Mouse (Mus musculus) limb, embryonic 13.5 days (tissue): Measurements from ENCODE around the gene Alas2. TPM values are rescaled to one million over a fixed set of nuclear protein-coding genes. Genes with fewer than 3 reads are reported as not detected.

Experiments used
- ATAC-seq: fragments of 200-750 bp; cut with Nextera tagmentation; 2 replicates; pipeline ENCODE4 v1.8.0; 2017; ENCODE audit warnings: low read depth, moderate number of reproducible peaks, moderate TSS enrichment; ENCODE audit not compliant: low FRiP score
- H3K27ac ChIP-seq: fragments of 300-500 bp; sonication (generic); 2 replicates; pipeline ENCODE4 v1.5.1; 2015; ENCODE audit warnings: inconsistent platforms, mild to moderate bottlenecking, moderate library complexity
- H3K27me3 ChIP-seq: fragments of 300-500 bp; sonication (generic); 2 replicates; pipeline ENCODE4 v1.6.1; 2015; ENCODE audit warnings: mild to moderate bottlenecking, inconsistent platforms
- H3K36me3 ChIP-seq: fragments of 300-500 bp; sonication (generic); 2 replicates; pipeline ENCODE4 v1.6.1; 2015; ENCODE audit warnings: inconsistent platforms, mild to moderate bottlenecking, moderate library complexity
- H3K4me1 ChIP-seq: fragments of 300-500 bp; sonication (generic); 2 replicates; pipeline ENCODE4 v1.6.1; 2015; ENCODE audit warnings: inconsistent platforms
- H3K4me2 ChIP-seq: fragments of 300-500 bp; sonication (generic); replicated peaks from 2 replicates; pipeline ENCODE4 v1.6.1; 2015; ENCODE audit warnings: inconsistent platforms, mild to moderate bottlenecking, moderate library complexity
- H3K4me3 ChIP-seq: fragments of 300-500 bp; sonication (generic); 2 replicates; pipeline ENCODE4 v1.5.1; 2015; ENCODE audit warnings: moderate library complexity, mild to moderate bottlenecking, inconsistent platforms
- H3K9ac ChIP-seq: fragments of 300-500 bp; sonication (generic); 2 replicates; pipeline ENCODE4 v1.6.1; 2015; ENCODE audit warnings: mild to moderate bottlenecking, inconsistent platforms
- H3K9me3 ChIP-seq: fragments of 300-500 bp; sonication (generic); 2 replicates; pipeline ENCODE4 v1.6.1; 2016; ENCODE audit warnings: inconsistent platforms
- WGBS: fragments of 180-500 bp; shearing (Covaris S2); methylation state at CpG from one replicate; pipeline ENCODE4 v1.1.7; 2015; 5-methylcytosine and 5-hydroxymethylcytosine counted together
- polyA plus RNA-seq: library from polyadenylated mRNA; unstranded; fragments of >200 nt; fragmentation: Nextera tagmentation; extraction: Ambion mirVana; gene quantifications from 2 replicates; pipeline ENCODE4 v1.2.1, GENCODE M21; 2015

Gene Alas2
- polyA plus RNA-seq, 1 experiment from 2014 or later, result 48.7 TPM

DNA sequence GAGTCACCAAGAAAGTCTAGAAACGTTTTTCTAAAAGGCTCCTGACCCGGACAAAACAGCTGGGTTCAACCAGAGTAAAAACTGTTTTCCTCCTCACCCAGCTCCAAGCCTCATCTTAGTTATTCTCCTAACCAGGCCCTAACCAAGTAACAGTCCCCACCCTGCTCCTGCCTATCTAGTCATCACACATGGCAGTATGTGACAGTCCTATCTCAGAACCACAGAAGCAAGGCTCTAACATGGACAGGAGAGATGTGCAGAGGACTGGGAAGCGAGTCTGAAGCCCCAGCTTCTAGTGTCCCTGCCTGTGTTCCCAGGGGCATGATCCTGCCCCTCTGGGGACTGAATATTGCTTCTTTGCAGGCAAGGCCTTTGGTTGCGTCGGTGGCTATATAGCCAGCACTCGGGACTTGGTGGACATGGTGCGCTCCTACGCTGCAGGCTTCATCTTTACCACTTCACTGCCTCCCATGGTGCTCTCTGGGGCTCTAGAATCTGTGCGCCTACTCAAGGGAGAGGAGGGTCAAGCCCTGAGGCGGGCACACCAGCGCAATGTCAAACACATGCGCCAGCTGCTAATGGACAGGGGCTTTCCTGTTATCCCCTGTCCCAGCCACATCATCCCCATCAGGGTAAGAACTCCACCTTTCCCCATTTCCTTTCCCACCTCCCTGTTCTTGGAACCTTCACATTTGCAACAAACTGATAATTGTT, 17.6 kb downstream of the Alas2 start:
- 87% methylated on average over 12 of the region's 12 CpGs for WGBS
- Histone ChIP-seq H3K4me3 (no peak overlapping the region), H3K4me1 (no peaks in the 10 kb centered on the region), H3K9me3 (no peaks in the 10 kb centered on the region), H3K36me3 (peaks cover 7% of the 10 kb centered on the region), H3K27ac (no peak overlapping the region), H3K27me3 (peaks cover 4% of the 10 kb centered on the region; the same call in 1 of the 2 replicates), H3K9ac (no peak overlapping the region), H3K4me2 (no peak overlapping the region)
- ATAC-seq, result no peak

DNA sequence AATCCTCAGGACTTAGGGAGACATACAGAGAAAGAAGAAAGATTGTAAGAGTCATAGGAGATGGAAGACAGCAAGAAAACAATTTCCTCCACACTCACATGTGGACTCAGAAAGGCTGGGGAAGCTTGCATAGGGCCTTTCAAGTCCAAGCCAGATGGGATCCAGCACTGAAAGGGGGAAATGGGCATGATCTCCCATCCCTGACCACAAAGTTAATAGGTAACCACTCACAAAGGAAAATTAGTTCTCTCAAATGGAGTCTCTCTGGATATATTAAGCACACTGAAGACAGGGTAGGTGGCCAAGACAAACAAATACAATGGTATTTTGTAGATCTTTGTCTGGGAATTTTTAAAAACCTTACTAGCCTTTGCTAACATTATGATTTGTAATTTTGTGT, 34.7 kb downstream of the Alas2 start:
- Histone ChIP-seq H3K9me3 (no peaks in the 10 kb centered on the region), H3K27ac (no peak overlapping the region)

DNA sequence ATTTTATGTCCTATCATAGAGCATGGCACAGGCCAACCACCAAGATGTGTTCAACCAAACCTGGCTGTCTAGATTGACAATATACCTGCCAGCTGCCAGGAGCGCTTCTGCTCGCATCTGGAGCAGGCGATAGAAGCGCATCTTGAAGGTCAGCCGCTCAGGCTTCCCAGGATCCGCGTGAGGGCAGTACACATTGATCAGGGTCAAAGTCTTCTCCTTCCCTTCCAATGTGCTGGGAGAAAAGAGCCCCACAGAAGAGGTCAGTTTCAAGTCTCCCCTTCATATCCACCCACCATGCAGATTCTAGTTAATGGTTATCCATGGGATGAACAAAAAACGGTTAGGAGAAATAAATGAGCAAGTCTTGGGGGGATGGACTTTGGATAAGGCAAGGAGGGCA, 37.9 kb downstream of the Alas2 start:
- Histone ChIP-seq H3K27me3 (peaks cover 10% of the 10 kb centered on the region; the same call in 1 of the 2 replicates), H3K27ac (no peak overlapping the region), H3K9me3 (no peaks in the 10 kb centered on the region), H3K9ac (no peak overlapping the region), H3K4me2 (no peak overlapping the region), H3K36me3 (peaks cover 29% of the 10 kb centered on the region), H3K4me1 (no peaks in the 10 kb centered on the region), H3K4me3 (no peak overlapping the region)
- ATAC-seq, result no peak
- 96% methylated on average over 8 of the region's 8 CpGs for WGBS

More for the DNA sequence above, 34.7 kb downstream of the Alas2 start:
- no peak overlapping the region for H3K9ac ChIP-seq
- H3K4me3 ChIP-seq, result no peak overlapping the region
- no peak overlapping the region for H3K4me2 ChIP-seq
- H3K27me3 ChIP-seq, result 0 out of 2 replicates have a peak, but pooled peaks cover 2% of the 10 kb centered on the region
- H3K36me3 ChIP-seq, result peaks cover 32% of the 10 kb centered on the region
- H3K4me1 ChIP-seq, result no peaks in the 10 kb centered on the region
- ATAC-seq, result no peak

DNA sequence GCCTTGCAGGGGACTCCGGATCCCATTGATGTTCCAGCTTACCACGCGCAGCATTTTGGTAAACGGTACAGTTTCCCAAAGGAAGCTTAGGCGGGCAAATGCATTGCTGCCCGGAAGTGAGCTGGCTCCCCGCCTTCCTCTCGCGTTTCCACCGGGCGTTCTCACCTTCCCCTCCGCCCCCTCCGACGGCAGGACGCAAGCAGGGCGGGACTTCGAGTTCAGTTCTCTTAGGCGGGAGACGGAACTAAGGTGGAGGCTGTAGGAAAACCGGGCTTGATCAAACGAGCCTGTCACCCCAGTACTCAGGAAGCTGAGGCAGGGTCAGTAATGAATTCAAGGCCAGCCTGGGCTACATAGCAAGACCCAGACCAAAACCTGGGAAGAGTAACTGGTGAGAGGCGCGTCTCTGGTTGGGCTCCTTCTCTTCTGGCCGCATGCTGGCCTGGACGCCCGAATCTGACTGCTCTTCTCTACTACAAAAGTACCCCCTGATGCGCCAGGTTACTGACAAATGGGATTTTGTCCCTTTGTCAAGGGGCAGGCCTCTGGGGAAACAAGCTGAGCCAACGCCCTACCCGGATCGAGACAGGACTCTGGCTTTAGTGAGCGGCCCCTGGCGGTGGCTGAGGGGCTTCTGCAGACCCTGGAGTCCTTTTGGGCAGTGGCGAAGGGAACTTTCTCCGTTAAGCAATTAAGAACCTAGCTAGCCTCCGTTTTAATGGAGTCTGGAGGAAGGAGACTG, 41.0 kb downstream of the Alas2 start, which contains the start of gene Pfkfb1:
Pfkfb1 (plus strand) TSS at position 207 of the 742 bp plus-strand sequence.
- Histone ChIP-seq H3K9me3 (no peaks in the 10 kb centered on the region), H3K9ac (peak within 1 kb of the TSS; percentile 70), H3K27me3 (peaks cover 21% of the 10 kb centered on the region; the same call in 1 of the 2 replicates), H3K27ac (peak within 1 kb of the TSS; percentile 83), H3K36me3 (peaks cover 15% of the 10 kb centered on the region), H3K4me2 (peak within 1 kb of the TSS; percentile 66), H3K4me1 (no peaks in the 10 kb centered on the region), H3K4me3 (peak within 1 kb of the TSS; percentile 59)
- peak; percentile 97 for ATAC-seq
- WGBS, result 21% methylated on average over 35 of the region's 35 CpGs

DNA sequence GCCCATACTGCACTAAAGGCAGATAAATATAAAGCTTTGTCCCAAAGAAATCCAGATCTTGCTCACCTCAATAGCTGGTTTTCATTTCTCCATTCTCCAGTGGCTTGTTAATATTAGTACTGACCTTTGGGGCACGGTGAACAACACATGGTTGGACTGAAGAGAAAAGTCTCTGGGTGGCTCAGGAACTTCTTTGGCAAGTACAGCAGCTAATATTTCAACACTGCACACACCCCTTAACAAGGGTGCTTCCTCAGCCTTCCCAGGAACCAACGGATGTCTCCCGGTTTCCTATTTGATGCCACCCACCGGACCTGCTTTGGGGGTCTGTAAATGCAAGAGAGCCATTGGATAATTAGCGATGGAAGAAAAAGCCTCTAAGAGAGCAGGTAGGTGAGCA, 42.5 kb downstream of the Alas2 start, which contains the start of gene Apex2:
Apex2 (minus strand) TSS at position 173 of the 400 bp plus-strand sequence.
- H3K27ac ChIP-seq, result peak within 1 kb of the TSS; percentile 83; the same call in 1 of the 2 replicates
- WGBS, result 62% methylated on average over 5 of the region's 5 CpGs
- no peaks in the 10 kb centered on the region for H3K4me1 ChIP-seq
- H3K4me3 ChIP-seq, result peak within 1 kb of the TSS; percentile 59
- H3K27me3 ChIP-seq, result peaks cover 21% of the 10 kb centered on the region; the same call in 1 of the 2 replicates
- no peaks in the 10 kb centered on the region for H3K9me3 ChIP-seq
- H3K9ac ChIP-seq, result no peak within 1 kb of the TSS
- peaks cover 10% of the 10 kb centered on the region for H3K36me3 ChIP-seq
- ATAC-seq, result no peak
- peak within 1 kb of the TSS; percentile 66 for H3K4me2 ChIP-seq

DNA sequence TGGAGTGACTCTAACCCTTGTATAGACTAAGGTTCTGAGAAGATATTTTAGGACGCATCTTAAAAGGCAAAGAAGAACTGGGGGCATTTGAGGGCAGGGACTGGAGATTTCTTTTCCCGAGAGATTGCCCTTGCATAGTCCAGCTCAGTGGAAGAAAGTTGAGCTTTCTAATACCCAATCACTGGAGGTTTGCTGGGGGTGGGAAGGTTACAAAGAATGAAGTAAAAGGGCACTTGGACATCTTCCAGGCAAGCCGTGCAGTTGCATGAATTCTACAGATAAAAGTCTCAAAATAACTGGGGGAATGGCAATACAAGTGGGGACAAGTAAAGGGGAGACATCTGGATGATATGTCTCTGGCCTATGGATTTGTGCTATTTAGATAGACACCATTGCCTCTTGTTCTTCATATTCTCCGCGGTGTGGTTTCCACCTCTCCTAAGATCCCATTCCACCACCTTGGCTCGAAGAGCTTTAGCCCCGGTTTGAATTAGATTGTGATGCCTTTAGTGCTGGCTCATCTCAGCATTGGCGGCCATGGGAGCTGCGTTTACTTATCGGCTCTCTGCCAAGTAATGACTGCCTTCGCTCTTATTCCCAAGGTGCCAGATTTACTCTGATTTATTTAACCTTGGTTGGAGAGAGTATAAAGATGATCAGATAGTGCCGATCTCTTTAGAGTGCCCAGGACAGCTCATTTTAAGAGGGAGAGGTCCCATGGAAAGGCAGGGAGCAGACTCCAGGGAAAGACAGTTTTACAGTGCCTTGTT, 46.3 kb downstream of the Alas2 start:
- Histone ChIP-seq H3K27me3 (peaks cover 13% of the 10 kb centered on the region; the same call in 1 of the 2 replicates), H3K4me3 (no peak overlapping the region), H3K27ac (no peak overlapping the region), H3K4me1 (no peaks in the 10 kb centered on the region), H3K4me2 (no peak overlapping the region), H3K9me3 (no peaks in the 10 kb centered on the region), H3K36me3 (no peaks in the 10 kb centered on the region), H3K9ac (no peak overlapping the region)
- no peak for ATAC-seq
- WGBS, result 83% methylated on average over 12 of the region's 12 CpGs

DNA sequence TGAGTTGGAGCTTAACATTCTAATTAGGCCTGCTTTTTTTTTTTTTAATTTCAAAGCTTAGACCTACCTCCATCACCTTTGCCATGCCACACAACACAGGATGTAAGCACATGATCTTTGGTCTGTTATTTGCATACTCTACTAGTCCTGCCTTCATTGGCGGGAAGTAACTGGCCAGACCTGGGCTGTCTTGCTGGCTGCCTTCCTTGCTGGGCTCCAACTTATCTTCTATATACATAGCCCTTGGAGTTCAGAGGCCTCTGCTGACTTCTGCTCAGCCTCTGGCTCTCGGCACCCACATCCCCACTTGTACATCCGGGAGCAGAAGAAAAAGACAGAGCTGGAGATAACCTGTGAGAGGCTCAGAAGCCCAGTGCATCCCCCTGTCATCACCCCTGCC, 47.0 kb downstream of the Alas2 start:
- no peak overlapping the region for H3K4me2 ChIP-seq
- H3K27me3 ChIP-seq, result peaks cover 11% of the 10 kb centered on the region; the same call in 1 of the 2 replicates
- H3K27ac ChIP-seq, result no peak overlapping the region
- no peak overlapping the region for H3K4me3 ChIP-seq
- H3K4me1 ChIP-seq, result no peaks in the 10 kb centered on the region
- no peak for ATAC-seq
- no peak overlapping the region for H3K9ac ChIP-seq
- 86% methylated on average over 3 of the region's 3 CpGs for WGBS
- H3K36me3 ChIP-seq, result no peaks in the 10 kb centered on the region
- H3K9me3 ChIP-seq, result no peaks in the 10 kb centered on the region

DNA sequence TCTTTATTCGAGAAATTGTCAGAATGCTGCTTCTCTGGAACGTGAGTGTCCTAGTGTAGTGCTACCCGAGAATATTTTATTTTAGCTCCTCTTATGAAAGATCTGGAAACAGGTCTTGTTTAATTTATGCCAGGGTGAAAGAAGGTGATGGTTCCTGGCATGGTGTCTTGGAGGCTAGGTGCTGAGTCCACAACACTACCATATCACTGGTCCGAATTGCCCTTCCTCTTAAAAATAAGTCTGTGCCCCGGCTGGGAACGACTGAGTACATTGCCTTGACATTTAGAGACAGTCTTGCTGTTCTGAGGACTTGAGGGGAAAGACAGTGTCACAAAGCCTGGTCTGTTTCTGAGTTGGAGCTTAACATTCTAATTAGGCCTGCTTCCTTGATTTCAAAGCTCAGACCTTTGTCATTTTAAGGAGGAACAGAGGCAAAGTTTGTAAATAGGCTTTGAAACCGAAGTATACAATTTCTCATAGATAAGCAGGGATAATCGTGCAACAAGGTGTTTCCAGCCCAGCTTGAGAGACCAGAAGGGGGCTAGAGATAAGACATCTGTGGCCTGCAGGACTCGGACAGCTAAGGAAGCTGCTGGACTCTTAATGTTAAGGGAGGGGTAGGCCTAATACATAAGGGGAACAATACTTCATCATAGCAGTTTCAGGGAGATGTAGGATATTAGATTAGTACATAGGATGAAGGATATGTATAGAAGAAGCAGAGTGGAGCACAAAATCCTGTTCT, 48.0 kb downstream of the Alas2 start:
- no peak for ATAC-seq
- Histone ChIP-seq H3K4me1 (no peaks in the 10 kb centered on the region), H3K4me2 (no peak overlapping the region), H3K9me3 (no peaks in the 10 kb centered on the region), H3K4me3 (no peak overlapping the region), H3K9ac (no peak overlapping the region), H3K36me3 (no peaks in the 10 kb centered on the region), H3K27ac (no peak overlapping the region), H3K27me3 (peaks cover 11% of the 10 kb centered on the region; the same call in 1 of the 2 replicates)
- WGBS, result 78% methylated on average over 9 of the region's 9 CpGs

DNA sequence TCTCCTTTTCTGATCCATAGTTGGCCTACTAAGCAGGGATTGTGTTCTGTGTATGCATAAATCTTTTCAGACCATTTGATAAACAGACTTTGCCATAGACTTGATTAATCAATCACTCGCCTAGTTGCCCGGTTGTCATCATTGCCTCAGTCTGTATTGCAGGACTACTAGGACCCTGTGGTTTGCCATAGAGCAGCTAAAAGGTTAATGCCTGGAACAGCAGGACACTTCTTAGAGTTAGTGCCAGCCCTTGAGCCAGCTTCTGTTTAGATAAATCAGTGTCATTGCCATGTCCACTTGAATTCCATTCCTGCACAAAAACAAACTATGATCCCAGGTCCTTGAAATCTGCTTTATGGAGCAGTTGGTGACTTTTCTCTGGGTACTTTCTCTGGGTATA, 51.7 kb downstream of the Alas2 start:
- H3K4me3 ChIP-seq, result no peak overlapping the region
- no peaks in the 10 kb centered on the region; the same call in 1 of the 2 replicates for H3K27me3 ChIP-seq
- no peak for ATAC-seq
- H3K36me3 ChIP-seq, result no peaks in the 10 kb centered on the region
- H3K27ac ChIP-seq, result no peak overlapping the region
- H3K4me2 ChIP-seq, result no peak overlapping the region
- no peaks in the 10 kb centered on the region for H3K9me3 ChIP-seq
- no peaks in the 10 kb centered on the region for H3K4me1 ChIP-seq
- WGBS, result 87% methylated on average over 2 of the region's 2 CpGs
- H3K9ac ChIP-seq, result no peak overlapping the region
